Mouse (Mus musculus) hindbrain, embryonic 11.5 days (tissue): ENCODE results near the gene Tmem89. TPM values are rescaled to one million over a fixed set of nuclear protein-coding genes. Genes with fewer than 3 reads are reported as not detected.

Experiments used
- ATAC-seq: fragments of 200-750 bp; cut with Nextera tagmentation; 2 replicates; pipeline ENCODE4 v1.8.0; 2017; ENCODE audit warnings: mild to moderate bottlenecking, moderate TSS enrichment, moderate library complexity; ENCODE audit not compliant: low FRiP score
- DNase-seq: peaks from one replicate; pipeline ENCODE4 v3.0.0-alpha.2; 2015; ENCODE audit warnings: low spot score
- H3K27ac ChIP-seq: fragments of 300-500 bp; sonication (generic); 2 replicates; pipeline ENCODE4 v1.5.1; 2014; ENCODE audit warnings: mild to moderate bottlenecking, low read depth, low read length
- H3K27me3 ChIP-seq: fragments of 300-500 bp; sonication (generic); 2 replicates; pipeline ENCODE4 v1.6.1; 2014; ENCODE audit warnings: mild to moderate bottlenecking, low read length, moderate library complexity, mixed read lengths; ENCODE audit not compliant: control insufficient read depth, insufficient read depth
- H3K36me3 ChIP-seq: fragments of 300-500 bp; sonication (generic); 2 replicates; pipeline ENCODE4 v1.6.1; 2014; ENCODE audit warnings: mild to moderate bottlenecking, low read length, moderate library complexity, mixed read lengths; ENCODE audit not compliant: control insufficient read depth, insufficient read depth
- H3K4me1 ChIP-seq: fragments of 300-500 bp; sonication (generic); replicated peaks from 2 replicates; pipeline ENCODE4 v1.6.1; 2014; ENCODE audit warnings: low read length, mixed read lengths; ENCODE audit not compliant: control insufficient read depth, insufficient read depth
- H3K4me2 ChIP-seq: fragments of 300-500 bp; sonication (generic); replicated peaks from 2 replicates; pipeline ENCODE4 v1.6.1; 2014; ENCODE audit warnings: mild to moderate bottlenecking, low read depth, low read length
- H3K4me3 ChIP-seq: fragments of 300-500 bp; sonication (generic); 2 replicates; pipeline ENCODE4 v1.5.1; 2014; ENCODE audit warnings: low read depth, low read length
- H3K9ac ChIP-seq: fragments of 300-500 bp; sonication (generic); 2 replicates; pipeline ENCODE4 v1.6.1; 2014; ENCODE audit warnings: low read depth, low read length
- H3K9me3 ChIP-seq: fragments of 300-500 bp; sonication (generic); 2 replicates; pipeline ENCODE4 v1.6.1; 2016; ENCODE audit warnings: low read length; ENCODE audit not compliant: control insufficient read depth
- WGBS: fragments of 180-500 bp; shearing (Covaris S2); extraction: QIAGEN DNeasy Blood & Tissue Kit; methylation state at CpG from one replicate; pipeline ENCODE4 v1.1.7; 2014; 5-methylcytosine and 5-hydroxymethylcytosine counted together
- polyA plus RNA-seq: library from polyadenylated mRNA; unstranded; fragments of >200 nt; fragmentation: Nextera tagmentation; extraction: Ambion mirVana; gene quantifications from 2 replicates; pipeline ENCODE4 v1.2.1, GENCODE M21; 2014

The Tmem89 gene
- 0.22 and 0.60 TPM in 2 replicates for polyA plus RNA-seq

DNA sequence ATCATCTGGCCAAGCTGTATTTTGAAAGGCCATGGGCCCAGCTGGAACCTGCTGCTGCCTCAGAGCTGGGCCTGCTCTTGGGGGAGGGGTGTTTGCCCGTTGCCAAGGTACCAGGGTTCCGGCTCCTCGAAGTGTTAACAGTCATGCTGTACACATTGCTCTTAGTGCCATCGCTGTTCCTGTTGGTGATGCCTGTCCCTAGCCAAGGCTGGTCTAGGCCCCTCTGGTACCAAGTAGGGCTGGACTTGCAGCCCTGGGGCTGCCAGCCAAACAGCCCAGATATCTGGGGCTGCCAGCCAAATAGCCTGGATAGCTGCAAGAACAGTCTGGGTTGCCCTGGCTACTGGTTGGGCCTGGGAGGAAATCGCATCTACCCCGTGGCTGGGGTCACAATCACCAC lies at the start of gene Tmem89:
TSS of gene Tmem89 (plus strand) at position 129 of the 400 bp plus-strand sequence.
- Histone ChIP-seq H3K4me3 (no peak within 1 kb of the TSS), H3K27ac (no peak within 1 kb of the TSS), H3K9me3 (no peaks in the 10 kb centered on the region), H3K36me3 (no peaks in the 10 kb centered on the region), H3K9ac (no peak within 1 kb of the TSS), H3K4me1 (no peaks in the 10 kb centered on the region), H3K27me3 (no peaks in the 10 kb centered on the region), H3K4me2 (no peak within 1 kb of the TSS)
- ATAC-seq, result no peak
- whole genome bisulfite sequencing, result 80% methylated on average over 6 of the region's 6 CpGs
- DNase-seq, result no peak

DNA sequence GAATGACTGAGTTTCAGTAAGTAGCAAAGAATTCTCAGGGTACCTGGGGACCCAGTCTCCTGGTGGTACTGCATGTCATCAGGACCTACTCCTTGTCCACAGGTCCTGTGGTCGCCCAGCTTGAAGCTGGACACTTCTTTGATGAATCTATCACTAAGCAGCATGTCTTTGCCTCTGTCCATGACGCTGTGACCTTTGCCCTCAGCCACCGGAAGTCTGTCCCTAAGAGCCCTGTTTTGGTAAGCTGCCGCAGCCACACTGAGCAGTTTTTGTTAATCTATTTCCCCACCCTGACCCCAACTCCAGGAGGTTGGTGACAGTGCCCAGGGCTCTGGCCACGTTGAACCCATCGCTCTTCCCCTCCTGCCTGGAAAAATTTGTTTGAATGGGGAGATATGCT lies 2.1 kb upstream of the Tmem89 start:
- no peak for ATAC-seq
- Histone ChIP-seq H3K27ac (no peak overlapping the region), H3K4me1 (no peaks in the 10 kb centered on the region), H3K27me3 (no peaks in the 10 kb centered on the region), H3K36me3 (no peaks in the 10 kb centered on the region), H3K9ac (no peak overlapping the region), H3K4me3 (no peak overlapping the region), H3K9me3 (no peaks in the 10 kb centered on the region), H3K4me2 (no peak overlapping the region)
- 52% methylated on average over 6 of the region's 6 CpGs for WGBS
- no peak for DNase-seq

DNA sequence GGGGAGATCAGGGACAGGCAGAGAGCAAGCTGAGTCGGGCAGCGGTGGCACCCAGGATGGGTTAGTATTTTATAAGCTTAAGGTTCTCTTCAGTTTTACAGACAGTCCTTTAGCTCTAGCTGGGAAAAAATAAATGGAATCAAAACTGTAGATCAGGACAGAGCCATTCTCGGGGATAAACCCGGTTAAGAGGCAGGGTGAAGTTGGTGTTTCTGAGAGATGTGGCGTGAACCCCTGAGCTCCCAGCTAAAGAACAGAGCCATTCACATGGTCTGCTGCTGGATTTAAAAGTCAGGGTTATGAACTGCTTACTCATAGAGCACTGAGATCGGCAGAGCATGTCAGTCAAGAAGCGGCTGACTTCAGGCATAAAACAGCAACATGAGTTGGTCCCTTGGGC lies 1.3 kb upstream of the Tmem89 start:
- Histone ChIP-seq H3K4me3 (no peak overlapping the region), H3K36me3 (no peaks in the 10 kb centered on the region), H3K9ac (no peak overlapping the region), H3K27ac (no peak overlapping the region), H3K27me3 (no peaks in the 10 kb centered on the region), H3K4me2 (no peak overlapping the region), H3K9me3 (no peaks in the 10 kb centered on the region), H3K4me1 (no peaks in the 10 kb centered on the region)
- DNase-seq (no peak), ATAC-seq (no peak)
- WGBS, result 88% methylated on average over 7 of the region's 7 CpGs

DNA sequence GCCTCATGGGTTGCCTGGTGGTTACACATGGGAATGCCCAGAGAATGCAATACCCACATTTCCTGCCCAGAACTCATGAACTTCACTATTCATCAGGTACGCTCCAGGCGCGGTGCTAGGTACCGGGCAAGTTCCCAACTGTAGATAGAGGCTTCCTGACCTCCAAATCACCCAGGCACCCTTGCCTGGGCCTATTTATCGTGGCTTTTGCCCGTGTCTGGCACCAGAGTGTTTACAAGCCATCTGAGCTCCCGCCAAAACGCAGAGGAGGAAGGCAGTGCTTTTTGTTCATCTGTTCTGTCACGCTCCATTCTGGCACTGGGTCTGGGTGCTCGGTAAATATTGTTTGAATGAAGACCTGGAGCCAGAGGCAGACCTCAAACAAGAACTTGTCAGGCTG lies 798 bp upstream of the Tmem89 start:
- no peak overlapping the region for H3K9ac ChIP-seq
- no peak overlapping the region for H3K4me3 ChIP-seq
- ATAC-seq (no peak), DNase-seq (no peak)
- no peak overlapping the region for H3K4me2 ChIP-seq
- no peaks in the 10 kb centered on the region for H3K4me1 ChIP-seq
- H3K36me3 ChIP-seq, result no peaks in the 10 kb centered on the region
- H3K9me3 ChIP-seq, result no peaks in the 10 kb centered on the region
- 83% methylated on average over 10 of the region's 10 CpGs for WGBS
- H3K27ac ChIP-seq, result no peak overlapping the region
- no peaks in the 10 kb centered on the region for H3K27me3 ChIP-seq

DNA sequence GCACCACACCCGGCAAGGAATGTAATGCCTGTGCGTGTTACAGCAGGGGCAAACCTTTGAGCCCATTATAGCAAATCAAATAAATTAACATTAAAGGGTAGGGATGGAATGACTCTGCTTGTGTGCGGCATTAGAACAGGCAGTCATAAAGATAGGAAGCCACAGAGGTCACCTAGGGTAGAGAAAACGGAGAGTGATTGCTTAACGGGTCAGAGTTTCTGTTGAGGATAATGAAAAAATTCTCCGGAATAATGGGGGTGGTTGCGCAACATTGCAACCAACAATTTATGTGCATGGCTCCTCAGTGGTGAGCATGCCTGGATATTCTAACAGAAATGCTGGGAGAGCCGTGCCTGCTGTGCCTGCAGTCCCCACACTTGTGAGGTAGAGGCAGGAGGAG lies 11.5 kb downstream of the Tmem89 start:
- no peak overlapping the region for H3K9ac ChIP-seq
- no peak for DNase-seq
- no peaks in the 10 kb centered on the region for H3K4me1 ChIP-seq
- WGBS, result 77% methylated on average over 8 of the region's 8 CpGs
- no peak overlapping the region for H3K4me3 ChIP-seq
- H3K4me2 ChIP-seq, result no peak overlapping the region
- H3K9me3 ChIP-seq, result no peaks in the 10 kb centered on the region
- no peak overlapping the region for H3K27ac ChIP-seq
- no peaks in the 10 kb centered on the region for H3K27me3 ChIP-seq
- ATAC-seq, result no peak
- no peaks in the 10 kb centered on the region for H3K36me3 ChIP-seq

DNA sequence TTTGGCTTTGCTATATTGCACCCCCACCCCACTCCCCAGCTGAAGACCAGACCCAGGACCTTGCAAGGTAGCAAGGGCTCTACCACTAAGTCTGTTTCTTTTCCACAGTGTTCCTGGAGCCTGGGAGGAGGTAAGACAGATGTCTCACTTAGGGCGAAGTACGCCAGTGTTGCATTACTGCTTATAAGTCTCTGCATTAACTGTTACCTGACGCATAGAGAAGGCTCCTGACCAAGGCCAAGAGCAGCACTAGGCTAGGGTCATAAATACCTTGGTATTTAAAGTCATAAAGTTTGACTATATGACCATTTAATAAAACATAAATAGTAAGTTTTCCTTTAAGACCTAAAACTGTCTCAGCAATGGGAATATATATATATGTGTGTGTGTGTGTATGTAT lies 14.0 kb downstream of the Tmem89 start:
- H3K4me2 ChIP-seq, result no peak overlapping the region
- no peak overlapping the region for H3K9ac ChIP-seq
- no peak overlapping the region for H3K27ac ChIP-seq
- H3K9me3 ChIP-seq, result no peaks in the 10 kb centered on the region
- no peak for ATAC-seq
- no peaks in the 10 kb centered on the region for H3K27me3 ChIP-seq
- no peaks in the 10 kb centered on the region for H3K4me1 ChIP-seq
- no peaks in the 10 kb centered on the region for H3K36me3 ChIP-seq
- no peak for DNase-seq
- WGBS, result 91% methylated on average over 3 of the region's 3 CpGs
- H3K4me3 ChIP-seq, result no peak overlapping the region

DNA sequence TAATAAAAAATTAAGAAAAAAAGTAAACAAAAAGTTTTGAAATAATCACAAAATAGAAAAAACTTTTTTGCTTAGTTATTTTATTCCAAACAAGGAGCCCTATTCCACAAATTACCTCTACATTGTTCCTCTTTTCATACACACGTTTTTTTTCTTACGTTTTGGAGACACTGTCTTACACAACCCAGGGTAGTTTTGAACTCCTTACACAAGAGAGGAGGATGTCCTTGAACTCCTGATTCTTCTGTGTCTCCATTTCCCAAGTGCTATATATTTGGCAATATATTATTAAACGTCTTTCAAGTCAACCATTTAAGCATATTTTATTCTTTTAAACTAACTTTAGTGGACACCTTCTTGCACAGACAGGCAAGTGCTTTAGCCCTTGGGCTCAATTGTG lies 21.6 kb downstream of the Tmem89 start:
- H3K4me2 ChIP-seq, result no peak overlapping the region
- H3K27me3 ChIP-seq, result no peaks in the 10 kb centered on the region
- H3K4me1 ChIP-seq, result no peaks in the 10 kb centered on the region
- ATAC-seq (peak; percentile 10; the same call in 1 of the 2 replicates), DNase-seq (no peak)
- H3K9me3 ChIP-seq, result no peaks in the 10 kb centered on the region
- H3K4me3 ChIP-seq, result no peak overlapping the region
- no peak overlapping the region for H3K9ac ChIP-seq
- WGBS, result 18% methylated on average over 3 of the region's 3 CpGs
- H3K36me3 ChIP-seq, result peaks cover 8% of the 10 kb centered on the region; the same call in 1 of the 2 replicates
- H3K27ac ChIP-seq, result no peak overlapping the region

DNA sequence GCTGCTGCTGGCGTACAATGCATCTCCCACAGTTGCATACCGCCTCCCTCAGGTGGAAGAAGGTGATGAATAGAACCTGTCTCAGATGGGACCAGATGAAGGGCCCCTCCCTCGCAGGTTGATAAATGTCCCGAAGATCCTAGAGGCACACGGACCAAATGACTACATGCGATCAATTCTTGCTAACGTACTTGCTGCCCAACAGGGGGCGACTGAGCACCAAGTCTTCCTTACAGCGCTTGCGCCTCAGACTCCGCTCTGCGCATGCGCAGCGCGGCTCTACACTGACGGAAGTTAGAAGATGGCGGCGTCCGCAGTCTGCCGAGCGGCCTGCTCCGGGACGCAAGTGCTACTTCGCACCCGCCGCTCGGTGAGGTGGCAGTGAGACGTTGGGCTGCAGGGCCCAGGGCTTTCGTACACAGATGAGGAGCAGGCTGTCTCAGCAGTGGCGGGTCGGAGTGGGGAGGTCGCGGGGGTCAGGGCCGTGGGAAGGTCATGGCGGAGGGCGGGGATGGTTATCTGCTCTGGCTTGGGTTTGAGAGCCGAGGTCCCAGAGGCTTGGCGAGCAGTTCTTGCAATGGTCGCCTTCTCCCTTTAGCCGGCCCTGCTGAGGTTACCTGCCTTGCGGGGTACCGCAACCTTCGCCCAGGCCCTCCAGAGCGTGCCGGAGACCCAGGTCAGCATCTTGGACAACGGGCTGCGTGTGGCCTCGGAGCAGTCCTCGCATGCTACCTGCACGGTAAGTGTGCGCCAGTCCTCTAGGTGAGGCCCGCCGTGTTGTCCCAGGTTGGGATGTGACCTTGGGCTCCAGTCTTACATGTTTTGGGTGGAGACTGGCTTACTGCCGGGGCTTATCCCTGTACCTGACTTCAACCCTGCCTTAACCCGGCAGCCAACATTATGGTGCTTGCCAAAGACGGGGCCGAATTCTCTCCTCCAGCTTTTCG lies 22.3 kb downstream of the Tmem89 start, which contains the start of gene Uqcrc1:
TSS of gene Uqcrc1 (plus strand) at position 216 of the 947 bp plus-strand sequence.
- Histone ChIP-seq H3K9ac (peak within 1 kb of the TSS; percentile 88), H3K4me1 (no peaks in the 10 kb centered on the region), H3K9me3 (no peaks in the 10 kb centered on the region), H3K27me3 (no peaks in the 10 kb centered on the region), H3K27ac (peak within 1 kb of the TSS; percentile 24; the same call in 1 of the 2 replicates), H3K36me3 (peaks cover 8% of the 10 kb centered on the region; the same call in 1 of the 2 replicates), H3K4me3 (peak within 1 kb of the TSS; percentile 97), H3K4me2 (peak within 1 kb of the TSS; percentile 88)
- ATAC-seq, result peak; percentile 86
- peak; percentile 100 for DNase-seq
- under 1% methylated on average over 58 of the region's 58 CpGs for WGBS

DNA sequence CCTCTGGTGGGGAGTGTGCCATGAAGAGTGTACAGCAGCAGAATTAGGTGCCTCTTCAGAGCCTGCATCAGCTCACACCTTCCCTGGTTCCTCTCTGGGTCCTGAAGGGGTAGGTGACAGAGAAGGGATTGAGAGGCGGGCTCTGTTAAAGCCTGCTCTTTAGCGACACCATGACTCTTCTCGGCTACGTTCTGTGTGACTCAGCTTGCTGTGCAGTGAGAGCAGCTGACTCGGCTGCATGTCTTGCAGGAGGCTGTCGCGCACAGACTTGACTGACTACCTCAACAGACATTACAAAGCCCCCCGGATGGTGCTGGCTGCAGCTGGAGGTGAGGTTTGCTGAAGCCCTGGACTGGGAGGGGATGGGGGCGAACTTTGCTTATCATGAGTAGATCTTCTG lies 30.7 kb downstream of the Tmem89 start:
- H3K36me3 ChIP-seq, result peaks cover 23% of the 10 kb centered on the region
- H3K4me1 ChIP-seq, result no peaks in the 10 kb centered on the region
- DNase-seq, result no peak
- no peak overlapping the region for H3K4me3 ChIP-seq
- H3K27ac ChIP-seq, result no peak overlapping the region
- no peaks in the 10 kb centered on the region for H3K27me3 ChIP-seq
- H3K4me2 ChIP-seq, result no peak overlapping the region
- no peak for ATAC-seq
- H3K9me3 ChIP-seq, result no peaks in the 10 kb centered on the region
- no peak overlapping the region for H3K9ac ChIP-seq
- 84% methylated on average over 9 of the region's 9 CpGs for WGBS
